Mouse (Mus musculus): ENCODE data around the gene Gucy1b2.

DNA sequence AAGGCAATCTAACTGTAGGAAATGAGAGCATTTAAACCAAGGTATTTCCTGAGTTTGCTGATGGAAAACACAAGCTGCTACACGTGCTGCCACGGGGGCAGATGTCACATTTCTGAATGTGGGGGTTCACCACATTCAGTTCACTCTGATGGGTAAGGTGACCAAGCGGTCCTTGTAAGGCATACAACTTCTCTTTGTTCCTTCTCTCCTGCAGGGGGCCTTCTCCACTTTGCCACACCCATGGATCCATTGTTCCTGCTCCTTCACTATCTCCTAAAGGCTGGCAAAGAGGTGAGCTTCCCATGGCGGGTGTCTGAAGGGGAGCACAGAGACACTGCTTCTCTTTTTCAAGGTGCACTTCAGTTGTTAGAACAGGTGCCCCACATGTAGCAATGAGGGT is 105.9 kb downstream of the Gucy1b2 start:
- TF ChIP-seq CTCF (IDR thresholded peaks at IDR 0.05; ENCODE audit: low read depth, low read length) (no peak), POLR2A (IDR thresholded peaks at IDR 0.05; ENCODE audit: borderline replicate concordance, low read depth, low read length) (no peak)

Measured in bone marrow macrophage, adult 2 months (primary cell).